ENCODE assay signal across 9 mouse cellular contexts in genomic region chr17:26525316-26525715, GRCm38 (mm10). TPM values are rescaled to one million over a fixed set of nuclear protein-coding genes. Genes with fewer than 3 reads are reported as not detected.
A peak's percentile ranks its signal among the peaks of the same experiment; 100 is the strongest.
DNase-seq lines count a peak whose midpoint lies in the region; ATAC-seq and TF ChIP-seq lines count a peak whose summit lies in the region.
"Had no signal": no experiment of that assay in that cellular context is flagged by ENCODE, and none has a peak within 500 bp of the region (broad histone marks: within the 10 kb centered on the region; RNA-seq: fewer than 3 reads in every experiment).

No protein-coding gene starts in this region.

- no peaks in the 10 kb centered on the region for H3K36me3 ChIP-seq in forebrain, postnatal 0 days (ENCODE audit: insufficient read depth)
- H3K36me3 ChIP-seq in forebrain, embryonic 10.5 days (replicated peaks): no peaks in the 10 kb centered on the region
- H3K36me3 ChIP-seq in midbrain, embryonic 14.5 days (ENCODE audit: control insufficient read depth, insufficient read depth, low read length): no peaks in the 10 kb centered on the region
- no peaks in the 10 kb centered on the region for H3K36me3 ChIP-seq in midbrain, embryonic 15.5 days (replicated peaks)
- no peaks in the 10 kb centered on the region for H3K36me3 ChIP-seq in hindbrain, embryonic 16.5 days (ENCODE audit: control insufficient read depth, insufficient read depth, low read length)
- H3K36me3 ChIP-seq: midbrain, embryonic 12.5 days had no signal

- WGBS in forebrain, postnatal 0 days: 54% methylated on average over 7 of the region's 7 CpGs
- 87% methylated on average over 7 of the region's 7 CpGs for WGBS in forebrain, embryonic 10.5 days
- WGBS in midbrain, embryonic 14.5 days: 66% methylated on average over 7 of the region's 7 CpGs
- WGBS in midbrain, embryonic 15.5 days: 60% methylated on average over 7 of the region's 7 CpGs
- 67% methylated on average over 7 of the region's 7 CpGs for WGBS in hindbrain, embryonic 16.5 days

- H3K4me3 ChIP-seq in forebrain, postnatal 0 days (ENCODE audit: low read depth, low read length): no peak overlapping the region
- H3K4me3 ChIP-seq in forebrain, embryonic 10.5 days: no peak overlapping the region
- H3K4me3 ChIP-seq in midbrain, embryonic 14.5 days (replicated peaks; ENCODE audit: low read depth, low read length): no peak overlapping the region
- no peak overlapping the region for H3K4me3 ChIP-seq in midbrain, embryonic 15.5 days
- no peak overlapping the region for H3K4me3 ChIP-seq in hindbrain, embryonic 16.5 days (ENCODE audit: low read length)
- H3K4me3 ChIP-seq: midbrain, embryonic 12.5 days had no signal

- H3K9me3 ChIP-seq in forebrain, postnatal 0 days (ENCODE audit: low read length): no peaks in the 10 kb centered on the region
- no peaks in the 10 kb centered on the region for H3K9me3 ChIP-seq in forebrain, embryonic 10.5 days
- no peaks in the 10 kb centered on the region for H3K9me3 ChIP-seq in midbrain, embryonic 14.5 days (ENCODE audit: control insufficient read depth, low read length)
- H3K9me3 ChIP-seq in midbrain, embryonic 15.5 days: no peaks in the 10 kb centered on the region
- no peaks in the 10 kb centered on the region for H3K9me3 ChIP-seq in hindbrain, embryonic 16.5 days (ENCODE audit: control insufficient read depth, low read length)
- H3K9me3 ChIP-seq: midbrain, embryonic 12.5 days had no signal

- no peaks in the 10 kb centered on the region for H3K27me3 ChIP-seq in forebrain, postnatal 0 days (ENCODE audit: insufficient read depth, low read length)
- no peaks in the 10 kb centered on the region for H3K27me3 ChIP-seq in forebrain, embryonic 10.5 days (ENCODE audit: poor library complexity, severe bottlenecking)
- no peaks in the 10 kb centered on the region for H3K27me3 ChIP-seq in midbrain, embryonic 14.5 days (ENCODE audit: control insufficient read depth, insufficient read depth, low read length)
- no peaks in the 10 kb centered on the region for H3K27me3 ChIP-seq in midbrain, embryonic 15.5 days (replicated peaks)
- H3K27me3 ChIP-seq in hindbrain, embryonic 16.5 days (replicated peaks; ENCODE audit: control insufficient read depth, insufficient read depth, low read length): no peaks in the 10 kb centered on the region
- H3K27me3 ChIP-seq: midbrain, embryonic 12.5 days had no signal

- H3K27ac ChIP-seq in forebrain, postnatal 0 days (ENCODE audit: low read depth, low read length): no peak overlapping the region
- no peak overlapping the region for H3K27ac ChIP-seq in forebrain, embryonic 10.5 days
- H3K27ac ChIP-seq in midbrain, embryonic 14.5 days (replicated peaks; ENCODE audit: low read depth, low read length): no peak overlapping the region
- H3K27ac ChIP-seq in midbrain, embryonic 15.5 days: no peak overlapping the region
- no peak overlapping the region for H3K27ac ChIP-seq in hindbrain, embryonic 16.5 days (ENCODE audit: low read depth, low read length)
- H3K27ac ChIP-seq: midbrain, embryonic 12.5 days had no signal

- peak; percentile 51 for ATAC-seq in forebrain, postnatal 0 days
- no peak for ATAC-seq in midbrain, embryonic 14.5 days (ENCODE audit: low FRiP score, low TSS enrichment)
- no peak for ATAC-seq in midbrain, embryonic 15.5 days (replicated peaks)
- ATAC-seq in hindbrain, embryonic 16.5 days: no peak

- H3K4me2 ChIP-seq in forebrain, postnatal 0 days (ENCODE audit: low read depth): no peak overlapping the region
- no peak overlapping the region for H3K4me2 ChIP-seq in midbrain, embryonic 14.5 days (ENCODE audit: low read length)
- no peak overlapping the region for H3K4me2 ChIP-seq in midbrain, embryonic 15.5 days
- no peak overlapping the region for H3K4me2 ChIP-seq in hindbrain, embryonic 16.5 days (ENCODE audit: low read length)
- H3K4me2 ChIP-seq: midbrain, embryonic 12.5 days had no signal

- no peak for TF ChIP-seq CTCF in forebrain, postnatal 0 days (IDR thresholded peaks at IDR 0.05; ENCODE audit: low read depth)

- H3K4me1 ChIP-seq in forebrain, postnatal 0 days (ENCODE audit: insufficient read depth): no peaks in the 10 kb centered on the region
- peaks cover 6% of the 10 kb centered on the region; the same call in 1 of the 2 replicates for H3K4me1 ChIP-seq in forebrain, embryonic 10.5 days
- H3K4me1 ChIP-seq in midbrain, embryonic 14.5 days (ENCODE audit: control insufficient read depth, insufficient read depth, low read length): no peaks in the 10 kb centered on the region
- no peaks in the 10 kb centered on the region for H3K4me1 ChIP-seq in midbrain, embryonic 15.5 days
- no peaks in the 10 kb centered on the region; the same call in 1 of the 2 replicates for H3K4me1 ChIP-seq in hindbrain, embryonic 16.5 days (ENCODE audit: control insufficient read depth, insufficient read depth, low read depth, low read length)
- H3K4me1 ChIP-seq: midbrain, embryonic 12.5 days had no signal

- no peak overlapping the region for H3K9ac ChIP-seq in forebrain, postnatal 0 days
- no peak overlapping the region for H3K9ac ChIP-seq in midbrain, embryonic 14.5 days (replicated peaks; ENCODE audit: low read length)
- no peak overlapping the region for H3K9ac ChIP-seq in midbrain, embryonic 15.5 days
- no peak overlapping the region for H3K9ac ChIP-seq in hindbrain, embryonic 16.5 days (ENCODE audit: low read depth, low read length)
- H3K9ac ChIP-seq: midbrain, embryonic 12.5 days had no signal

- peak; percentile 37 for DNase-seq in forebrain, postnatal 0 days
- DNase-seq in forebrain, embryonic 10.5 days (ENCODE audit: extremely low spot score, low spot score): no peak
- DNase-seq in midbrain, embryonic 14.5 days: peak; percentile 44
- DNase-seq in cerebellum, adult 8-10 months: peak; percentile 61
- peak; percentile 80 for DNase-seq in layer of hippocampus, adult 9-11 months
- DNase-seq in yolk sac, embryonic 10.5 days (ENCODE audit: low spot score): no peak

RNA-seq across cellular contexts. Expression of gene Ergic1, which starts 36.0 kb away (rescaled TPM):
- 137 and 186 TPM in 2 replicates for total RNA-seq in forebrain, postnatal 0 days (2014; rRNA removed)
- 103 and 106 TPM in 2 replicates for polyA plus RNA-seq in forebrain, postnatal 0 days (2015; fragmentation: Nextera tagmentation; extraction: Ambion mirVana)
- 116 and 127 TPM in 2 replicates for polyA plus RNA-seq in forebrain, embryonic 10.5 days (2016; fragmentation: Nextera tagmentation; extraction: Ambion mirVana)
- polyA plus RNA-seq in midbrain, embryonic 14.5 days (2014; fragmentation: Nextera tagmentation; extraction: Ambion mirVana): 117 and 129 TPM in 2 replicates
- polyA plus RNA-seq in midbrain, embryonic 15.5 days (2015; fragmentation: Nextera tagmentation; extraction: Ambion mirVana): 100 and 109 TPM in 2 replicates
- 97.0 and 106 TPM in 2 replicates for polyA plus RNA-seq in hindbrain, embryonic 16.5 days (2015; fragmentation: Nextera tagmentation; extraction: Ambion mirVana)

RNA-seq across cellular contexts. Expression of gene Dusp1, which starts 36.6 kb away (rescaled TPM):
- 32.7 and 41.0 TPM in 2 replicates for total RNA-seq in forebrain, postnatal 0 days (2014; rRNA removed)
- 36.0 and 38.5 TPM in 2 replicates for polyA plus RNA-seq in forebrain, postnatal 0 days (2015; fragmentation: Nextera tagmentation; extraction: Ambion mirVana)
- 22.0 and 24.4 TPM in 2 replicates for polyA plus RNA-seq in forebrain, embryonic 10.5 days (2016; fragmentation: Nextera tagmentation; extraction: Ambion mirVana)
- 44.2 and 45.8 TPM in 2 replicates for polyA plus RNA-seq in midbrain, embryonic 14.5 days (2014; fragmentation: Nextera tagmentation; extraction: Ambion mirVana)
- polyA plus RNA-seq in midbrain, embryonic 15.5 days (2015; fragmentation: Nextera tagmentation; extraction: Ambion mirVana): 42.5 and 42.8 TPM in 2 replicates
- polyA plus RNA-seq in hindbrain, embryonic 16.5 days (2015; fragmentation: Nextera tagmentation; extraction: Ambion mirVana): 27.1 and 29.0 TPM in 2 replicates

Comparison
In these comparisons a context has a peak if more than half of its experiments do, and no peak if none do; other contexts are left out.
1. DNase-seq: peak in forebrain, postnatal 0 days (single experiment), midbrain, embryonic 14.5 days (single experiment), cerebellum, adult 8-10 months (single experiment) and layer of hippocampus, adult 9-11 months (single experiment); none in forebrain, embryonic 10.5 days (single experiment) and yolk sac, embryonic 10.5 days (single experiment).